Mouse (Mus musculus) MEL (cell line): ENCODE measurements at regions not wholly inside any gene's neighbourhood (a gene's known extent, or its start where the extent isn't known, plus 50 kb on each side); places are given as distances from the start of the nearest gene placed in this dataset.

Experiments
- DNase-seq: peaks from one replicate; pipeline ENCODE4 v3.0.0; 2011; ENCODE audit warnings: low read depth, low spot score
- H3K27ac ChIP-seq: 2 replicates; pipeline ENCODE4 v1.5.1; 2012; ENCODE audit warnings: low read depth, mild to moderate bottlenecking, control low read depth, low read length, moderate library complexity; ENCODE audit not compliant: control insufficient read depth
- H3K27me3 ChIP-seq, 2 experiments: fragments of 150-350 bp in 1 of 2; sonication (generic) in 1 of 2; 2 replicates each; pipeline ENCODE4 v1.6.1; 2012; ENCODE audit warnings: low read length in 2 of 2, mild to moderate bottlenecking in 2 of 2, improper control_type of control experiment in 1 of 2, moderate library complexity in 1 of 2; ENCODE audit not compliant: insufficient read depth in 2 of 2, control insufficient read depth in 1 of 2
- H3K36me3 ChIP-seq, 2 experiments: 2 replicates each; pipeline ENCODE4 v1.6.1; 2012 to 2014; ENCODE audit warnings: low read length in 2 of 2, improper control_type of control experiment in 1 of 2, inconsistent platforms in 1 of 2, mild to moderate bottlenecking in 1 of 2; ENCODE audit not compliant: insufficient read depth in 2 of 2, control insufficient read depth in 1 of 2
- H3K4me1 ChIP-seq, 2 experiments: fragments of 150-350 bp in 1 of 2; sonication (generic) in 1 of 2; 2 replicates each; pipeline ENCODE4 v1.6.1; 2012; ENCODE audit warnings: low read length in 2 of 2, improper control_type of control experiment in 1 of 2, mild to moderate bottlenecking in 1 of 2; ENCODE audit not compliant: insufficient read depth in 2 of 2, control insufficient read depth in 1 of 2
- H3K4me3 ChIP-seq, 2 experiments: fragments of 150-350 bp in 1 of 2; sonication (generic) in 1 of 2; 2 replicates each; pipeline ENCODE4 v1.5.1; 2012; ENCODE audit warnings: low read depth in 2 of 2, low read length in 2 of 2, mild to moderate bottlenecking in 2 of 2, moderate library complexity in 2 of 2, control low read depth in 1 of 2, improper control_type of control experiment in 1 of 2; ENCODE audit not compliant: control insufficient read depth in 1 of 2, insufficient read depth in 1 of 2
- H3K79me2 ChIP-seq: 2 replicates; pipeline ENCODE4 v1.6.1; 2012; ENCODE audit warnings: mild to moderate bottlenecking, low read length, moderate library complexity; ENCODE audit not compliant: control insufficient read depth, poor library complexity, insufficient read depth
- H3K9ac ChIP-seq: 2 replicates; pipeline ENCODE4 v1.6.1; 2012; ENCODE audit warnings: low read depth, mild to moderate bottlenecking, control low read depth, low read length, moderate library complexity; ENCODE audit not compliant: control insufficient read depth, poor library complexity, severe bottlenecking
- H3K9me3 ChIP-seq: fragments of 150-350 bp; sonication (generic); replicated peaks from 2 replicates; pipeline ENCODE4 v1.6.1; 2012; ENCODE audit warnings: mild to moderate bottlenecking, low read length, improper control_type of control experiment, moderate library complexity; ENCODE audit not compliant: insufficient read depth
- BHLHE40 ChIP-seq: IDR thresholded peaks from 2 replicates; pipeline ENCODE4 v1.6.1; 2012; ENCODE audit warnings: low read depth, mild to moderate bottlenecking, inconsistent platforms, low read length, improper control_type of control experiment, borderline replicate concordance
- CTCF ChIP-seq, 3 experiments: IDR thresholded peaks in 2 of 3; conservative IDR thresholded peaks in 1 of 3; 2 replicates each; pipeline ENCODE4 v1.5.1; 2011 to 2012; ENCODE audit warnings: low read length in 3 of 3, low read depth in 2 of 3, mild to moderate bottlenecking in 2 of 3, improper control_type of control experiment in 1 of 3, inconsistent platforms in 1 of 3, mixed read lengths in 1 of 3, moderate library complexity in 1 of 3; ENCODE audit not compliant: control insufficient read depth in 1 of 3, insufficient read depth in 1 of 3, poor library complexity in 1 of 3, severe bottlenecking in 1 of 3
- ELF1 ChIP-seq: IDR thresholded peaks from 2 replicates; pipeline ENCODE4 v1.6.1; 2014; ENCODE audit warnings: low read depth, mild to moderate bottlenecking, inconsistent platforms, low read length, improper control_type of control experiment, moderate library complexity
- ETS1 ChIP-seq: IDR thresholded peaks from 2 replicates; pipeline ENCODE4 v1.6.1; 2012; ENCODE audit warnings: low read depth, mild to moderate bottlenecking, inconsistent platforms, low read length, improper control_type of control experiment, moderate library complexity
- HCFC1 ChIP-seq: IDR thresholded peaks from 2 replicates; pipeline ENCODE4 v1.6.1; 2012; ENCODE audit warnings: low read depth, mild to moderate bottlenecking, inconsistent platforms, low read length, improper control_type of control experiment, moderate library complexity
- JUND ChIP-seq: IDR thresholded peaks from 2 replicates; pipeline ENCODE4 v1.6.1; 2011; ENCODE audit warnings: low read depth, mild to moderate bottlenecking, improper control_type of control experiment, low read length
- MAX ChIP-seq: IDR thresholded peaks from 2 replicates; pipeline ENCODE4 v1.6.1; 2011; ENCODE audit warnings: low read length, improper control_type of control experiment
- MAZ ChIP-seq: IDR thresholded peaks from 2 replicates; pipeline ENCODE4 v1.6.1; 2012; ENCODE audit warnings: low read depth, mild to moderate bottlenecking, inconsistent platforms, low read length, improper control_type of control experiment
- MEF2A ChIP-seq: IDR thresholded peaks from 2 replicates; pipeline ENCODE4 v1.6.1; 2014; ENCODE audit warnings: low read depth, mild to moderate bottlenecking, inconsistent platforms, low read length, improper control_type of control experiment; ENCODE audit not compliant: poor library complexity, insufficient replicate concordance, severe bottlenecking; ENCODE audit errors: extremely low read depth
- MYB ChIP-seq: IDR thresholded peaks from 2 replicates; pipeline ENCODE4 v1.6.1; 2011; ENCODE audit warnings: mild to moderate bottlenecking, low read depth, low read length, improper control_type of control experiment
- MYC ChIP-seq: IDR thresholded peaks from 2 replicates; pipeline ENCODE4 v1.6.1; 2011; ENCODE audit warnings: low read depth, mild to moderate bottlenecking, low read length, improper control_type of control experiment, moderate library complexity
- NRF1 ChIP-seq: IDR thresholded peaks from 2 replicates; pipeline ENCODE4 v1.6.1; 2014; ENCODE audit warnings: low read depth, mild to moderate bottlenecking, inconsistent platforms, low read length, improper control_type of control experiment, moderate library complexity; ENCODE audit not compliant: poor library complexity, insufficient read depth, severe bottlenecking
- POLR2A ChIP-seq, 2 experiments: IDR thresholded peaks; 2 replicates each; pipeline ENCODE4 v1.6.1; 2011 to 2012; ENCODE audit warnings: low read length in 2 of 2, mild to moderate bottlenecking in 2 of 2, control low read depth in 1 of 2, improper control_type of control experiment in 1 of 2, low read depth in 1 of 2, moderate library complexity in 1 of 2; ENCODE audit not compliant: control insufficient read depth in 1 of 2, insufficient read depth in 1 of 2, poor library complexity in 1 of 2
- POLR2AphosphoS5 ChIP-seq: IDR thresholded peaks from 2 replicates; pipeline ENCODE4 v1.6.1; 2012; ENCODE audit warnings: low read depth, borderline replicate concordance, mild to moderate bottlenecking, inconsistent platforms, low read length, moderate library complexity, mixed read lengths
- SMC3 ChIP-seq: IDR thresholded peaks from 2 replicates; pipeline ENCODE4 v1.6.1; 2011; ENCODE audit warnings: low read depth, low read length, improper control_type of control experiment
- TAL1 ChIP-seq: IDR thresholded peaks from 2 replicates; pipeline ENCODE4 v1.6.1; 2012; ENCODE audit warnings: mild to moderate bottlenecking, inconsistent platforms, low read length, moderate library complexity, mixed read lengths
- USF1 ChIP-seq: IDR thresholded peaks from 2 replicates; pipeline ENCODE4 v1.6.1; 2014; ENCODE audit warnings: low read depth, mild to moderate bottlenecking, inconsistent platforms, low read length, improper control_type of control experiment, moderate library complexity
- ZC3H11A ChIP-seq: IDR thresholded peaks from 2 replicates; pipeline ENCODE4 v1.6.1; 2012; ENCODE audit warnings: low read depth, mild to moderate bottlenecking, inconsistent platforms, low read length, improper control_type of control experiment

GRCm38 (mm10) chr3:149625066-149625465 is 634.7 kb upstream of the Adgrl2 start:
- H3K9me3 ChIP-seq = no peaks in the 10 kb centered on the region
- no peaks in the 10 kb centered on the region for H3K79me2 ChIP-seq
- no peaks in the 10 kb centered on the region for H3K27me3 ChIP-seq
- H3K9ac ChIP-seq = no peak overlapping the region
- no peak overlapping the region for H3K4me3 ChIP-seq
- H3K36me3 ChIP-seq = no peaks in the 10 kb centered on the region
- no peak for DNase-seq
- no peak overlapping the region for H3K27ac ChIP-seq
- TF ChIP-seq MYC = no peak
- TF ChIP-seq BHLHE40 = no peak
- TF ChIP-seq MAZ = no peak
- H3K4me1 ChIP-seq = no peaks in the 10 kb centered on the region

GRCm38 (mm10) chr3:149623851-149624532 is 633.6 kb upstream of the Adgrl2 start:
- Histone ChIP-seq H3K36me3 (no peaks in the 10 kb centered on the region), H3K4me1 (no peaks in the 10 kb centered on the region), H3K27ac (no peak overlapping the region), H3K4me3 (no peak overlapping the region), H3K9ac (no peak overlapping the region), H3K27me3 (no peaks in the 10 kb centered on the region), H3K9me3 (no peaks in the 10 kb centered on the region), H3K79me2 (no peaks in the 10 kb centered on the region)
- DNase-seq = no peak
- TF ChIP-seq TAL1 (no peak), POLR2A (IDR thresholded peaks at IDR 0.05; ENCODE audit: control insufficient read depth in 1 of 2, insufficient read depth in 1 of 2, low read depth in 1 of 2, low read length in 2 of 2, poor library complexity in 1 of 2) (no peak), NRF1 (no peak), POLR2AphosphoS5 (no peak), MAZ (no peak), BHLHE40 (no peak), ELF1 (no peak), CTCF (IDR thresholded peaks at IDR 0.05 in 2 of 3, conservative IDR thresholded peaks at IDR 0.05 in 1 of 3; ENCODE audit: control insufficient read depth in 1 of 3, insufficient read depth in 1 of 3, low read depth in 2 of 3, low read length in 3 of 3, poor library complexity in 1 of 3, severe bottlenecking in 1 of 3) (no peak), MYC (no peak), ZC3H11A (no peak), ETS1 (no peak), MEF2A (no peak), JUND (no peak), HCFC1 (no peak)

DNA sequence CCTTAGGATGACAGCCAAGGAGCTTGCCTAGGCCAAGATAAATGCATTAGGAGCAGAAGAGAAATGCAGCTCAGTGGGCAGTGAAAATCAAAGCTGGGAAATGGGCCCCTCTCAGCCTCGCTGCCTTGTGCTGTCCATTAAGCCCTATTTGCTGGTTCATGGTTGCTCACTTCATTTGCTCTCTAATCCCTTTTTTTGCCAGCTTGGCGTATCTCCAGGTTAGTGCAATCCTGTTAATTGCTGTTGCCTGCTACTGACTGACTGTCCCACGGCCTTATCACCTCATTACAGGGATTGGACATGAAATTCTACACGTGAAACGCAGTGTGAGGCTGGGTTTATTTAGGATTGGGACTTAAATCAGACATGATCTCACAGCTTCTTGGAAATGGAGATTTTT is 613.5 kb upstream of the Adgrl2 start:
- TF ChIP-seq USF1 (no peak), ETS1 (no peak), ZC3H11A (no peak), MYB (no peak), MYC (no peak), BHLHE40 (no peak), SMC3 (no peak), MAX (no peak)
- H3K36me3 ChIP-seq = no peaks in the 10 kb centered on the region
- no peak for DNase-seq
- H3K4me3 ChIP-seq = no peak overlapping the region
- H3K27ac ChIP-seq = no peak overlapping the region
- H3K9me3 ChIP-seq = no peaks in the 10 kb centered on the region
- no peaks in the 10 kb centered on the region for H3K79me2 ChIP-seq
- no peak overlapping the region for H3K9ac ChIP-seq
- H3K27me3 ChIP-seq = no peaks in the 10 kb centered on the region
- H3K4me1 ChIP-seq = no peaks in the 10 kb centered on the region
